Mouse (Mus musculus): ENCODE results near the gene Hps5. TPM values are rescaled to one million over a fixed set of nuclear protein-coding genes. Genes with fewer than 3 reads are reported as not detected.
"Not testable (repeated sequence)": the region's sequence is repeated elsewhere in the genome, so short reads cannot be mapped to it uniquely, and the experiment has no call there.

The Hps5 gene
- polyA plus RNA-seq, 1 experiment from 2014 or later, result 9.7 TPM

DNA sequence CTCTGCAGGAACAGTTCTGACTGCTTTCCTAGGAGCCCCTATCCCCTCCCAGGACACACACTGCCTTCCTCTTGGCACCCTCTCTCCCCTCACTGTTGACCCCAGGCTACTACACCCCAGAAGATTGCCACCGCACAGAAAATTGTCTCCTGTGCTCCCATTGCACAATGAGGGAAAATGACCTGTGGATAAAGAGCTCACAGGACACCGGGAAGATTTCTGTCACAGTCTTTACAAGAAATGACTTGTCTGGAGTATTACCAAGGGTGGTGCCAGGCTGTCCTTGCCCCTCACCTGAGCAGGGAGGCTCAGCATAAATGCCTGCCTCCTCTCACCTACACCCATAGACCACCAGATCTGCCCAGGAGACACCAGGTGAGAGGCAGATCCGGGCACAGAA lies 44.4 kb downstream of the Hps5 start, which contains the start of gene Saa2:
Saa2 (plus strand) TSS at position 301 of the 400 bp plus-strand sequence.
- H3K36me3 ChIP-seq (ENCODE audit: control insufficient read depth, insufficient read depth, low read length), result no peaks in the 10 kb centered on the region
- no peaks in the 10 kb centered on the region for H3K9me3 ChIP-seq (ENCODE audit: control insufficient read depth, low read length)
- 74% methylated on average over 3 of the region's 3 CpGs for WGBS
- no peak within 1 kb of the TSS for H3K27ac ChIP-seq (ENCODE audit: low read depth, low read length)
- H3K27me3 ChIP-seq (replicated peaks; ENCODE audit: control insufficient read depth, insufficient read depth, low read length), result no peaks in the 10 kb centered on the region
- H3K4me2 ChIP-seq (ENCODE audit: low read length), result no peak within 1 kb of the TSS
- H3K4me3 ChIP-seq (ENCODE audit: low read length), result no peak within 1 kb of the TSS
- no peak within 1 kb of the TSS for H3K9ac ChIP-seq (ENCODE audit: low read depth, low read length)
- ATAC-seq, result no peak
- no peaks in the 10 kb centered on the region for H3K4me1 ChIP-seq (ENCODE audit: control insufficient read depth, insufficient read depth, low read depth, low read length)

DNA sequence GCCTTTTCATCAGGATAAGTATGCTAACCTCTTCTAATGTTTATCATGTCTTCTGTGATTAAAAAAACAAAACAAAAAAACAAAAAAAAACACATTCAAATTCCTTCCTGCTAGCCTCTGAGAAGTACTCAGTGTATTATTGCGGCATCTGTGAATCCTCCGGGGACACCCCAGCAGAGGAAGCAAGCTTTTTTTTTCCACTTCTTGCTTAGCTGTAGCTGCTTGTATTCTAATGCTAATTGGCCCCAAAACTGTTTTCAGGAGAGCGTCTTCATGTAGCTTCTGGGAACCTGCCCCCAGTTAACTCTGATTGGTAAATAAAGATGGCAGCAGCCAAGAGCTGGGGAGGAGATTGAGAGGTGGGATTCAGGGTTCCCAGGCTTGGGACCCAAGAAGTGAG lies 47.4 kb downstream of the Hps5 start:
- no peaks in the 10 kb centered on the region for H3K4me1 ChIP-seq (ENCODE audit: control insufficient read depth, insufficient read depth, low read depth, low read length)
- H3K36me3 ChIP-seq (ENCODE audit: control insufficient read depth, insufficient read depth, low read length), result no peaks in the 10 kb centered on the region
- ATAC-seq, result no peak
- H3K4me3 ChIP-seq (ENCODE audit: low read length), result no peak overlapping the region
- H3K4me2 ChIP-seq (ENCODE audit: low read length), result no peak overlapping the region
- no peak overlapping the region for H3K9ac ChIP-seq (ENCODE audit: low read depth, low read length)
- H3K9me3 ChIP-seq (ENCODE audit: control insufficient read depth, low read length), result no peaks in the 10 kb centered on the region
- WGBS, result 33% methylated on average over 3 of the region's 3 CpGs
- H3K27me3 ChIP-seq (replicated peaks; ENCODE audit: control insufficient read depth, insufficient read depth, low read length), result no peaks in the 10 kb centered on the region
- no peak overlapping the region for H3K27ac ChIP-seq (ENCODE audit: low read depth, low read length)

GRCm38 (mm10) chr7:46746381-46746780 lies 49.5 kb downstream of the Hps5 start:
- Histone ChIP-seq H3K27ac (ENCODE audit: low read depth, low read length) (no peak overlapping the region), H3K9me3 (ENCODE audit: control insufficient read depth, low read length) (no peaks in the 10 kb centered on the region), H3K4me1 (ENCODE audit: control insufficient read depth, insufficient read depth, low read depth, low read length) (no peaks in the 10 kb centered on the region), H3K9ac (ENCODE audit: low read depth, low read length) (no peak overlapping the region), H3K36me3 (ENCODE audit: control insufficient read depth, insufficient read depth, low read length) (no peaks in the 10 kb centered on the region), H3K4me2 (ENCODE audit: low read length) (no peak overlapping the region), H3K27me3 (replicated peaks; ENCODE audit: control insufficient read depth, insufficient read depth, low read length) (no peaks in the 10 kb centered on the region), H3K4me3 (ENCODE audit: low read length) (no peak overlapping the region)
- no peak for ATAC-seq
- WGBS, result 90% methylated on average over 7 of the region's 7 CpGs

GRCm38 (mm10) chr7:46745816-46746215 lies 50.0 kb downstream of the Hps5 start:
- no peak for ATAC-seq
- Histone ChIP-seq H3K36me3 (ENCODE audit: control insufficient read depth, insufficient read depth, low read length) (no peaks in the 10 kb centered on the region), H3K27me3 (replicated peaks; ENCODE audit: control insufficient read depth, insufficient read depth, low read length) (no peaks in the 10 kb centered on the region), H3K9me3 (ENCODE audit: control insufficient read depth, low read length) (no peaks in the 10 kb centered on the region), H3K27ac (ENCODE audit: low read depth, low read length) (no peak overlapping the region), H3K4me2 (ENCODE audit: low read length) (no peak overlapping the region), H3K4me3 (ENCODE audit: low read length) (no peak overlapping the region), H3K9ac (ENCODE audit: low read depth, low read length) (no peak overlapping the region), H3K4me1 (ENCODE audit: control insufficient read depth, insufficient read depth, low read depth, low read length) (no peaks in the 10 kb centered on the region)
- 82% methylated on average over 3 of the region's 3 CpGs for WGBS

GRCm38 (mm10) chr7:46742880-46743279 lies 53.0 kb downstream of the Hps5 start, which contains the start of gene Saa1:
TSS of gene Saa1 (minus strand) at chr7:46742980.
- not testable (repeated sequence) for H3K9me3 ChIP-seq (ENCODE audit: control insufficient read depth, low read length); H3K9ac ChIP-seq (ENCODE audit: low read depth, low read length); H3K27ac ChIP-seq (ENCODE audit: low read depth, low read length); ATAC-seq; H3K4me2 ChIP-seq (ENCODE audit: low read length); H3K4me3 ChIP-seq (ENCODE audit: low read length); H3K4me1 ChIP-seq (ENCODE audit: control insufficient read depth, insufficient read depth, low read depth, low read length); H3K27me3 ChIP-seq (replicated peaks; ENCODE audit: control insufficient read depth, insufficient read depth, low read length); H3K36me3 ChIP-seq (ENCODE audit: control insufficient read depth, insufficient read depth, low read length)
- WGBS, result 86% methylated on average over 2 of the region's 3 CpGs

GRCm38 (mm10) chr7:46740041-46740440 lies 55.8 kb downstream of the Hps5 start:
- not testable (repeated sequence) for H3K4me2 ChIP-seq (ENCODE audit: low read length); H3K4me3 ChIP-seq (ENCODE audit: low read length); H3K27me3 ChIP-seq (replicated peaks; ENCODE audit: control insufficient read depth, insufficient read depth, low read length); ATAC-seq; H3K27ac ChIP-seq (ENCODE audit: low read depth, low read length); H3K9ac ChIP-seq (ENCODE audit: low read depth, low read length); H3K9me3 ChIP-seq (ENCODE audit: control insufficient read depth, low read length); H3K36me3 ChIP-seq (ENCODE audit: control insufficient read depth, insufficient read depth, low read length); H3K4me1 ChIP-seq (ENCODE audit: control insufficient read depth, insufficient read depth, low read depth, low read length)
- 89% methylated on average over 5 of the region's 5 CpGs for whole genome bisulfite sequencing

DNA sequence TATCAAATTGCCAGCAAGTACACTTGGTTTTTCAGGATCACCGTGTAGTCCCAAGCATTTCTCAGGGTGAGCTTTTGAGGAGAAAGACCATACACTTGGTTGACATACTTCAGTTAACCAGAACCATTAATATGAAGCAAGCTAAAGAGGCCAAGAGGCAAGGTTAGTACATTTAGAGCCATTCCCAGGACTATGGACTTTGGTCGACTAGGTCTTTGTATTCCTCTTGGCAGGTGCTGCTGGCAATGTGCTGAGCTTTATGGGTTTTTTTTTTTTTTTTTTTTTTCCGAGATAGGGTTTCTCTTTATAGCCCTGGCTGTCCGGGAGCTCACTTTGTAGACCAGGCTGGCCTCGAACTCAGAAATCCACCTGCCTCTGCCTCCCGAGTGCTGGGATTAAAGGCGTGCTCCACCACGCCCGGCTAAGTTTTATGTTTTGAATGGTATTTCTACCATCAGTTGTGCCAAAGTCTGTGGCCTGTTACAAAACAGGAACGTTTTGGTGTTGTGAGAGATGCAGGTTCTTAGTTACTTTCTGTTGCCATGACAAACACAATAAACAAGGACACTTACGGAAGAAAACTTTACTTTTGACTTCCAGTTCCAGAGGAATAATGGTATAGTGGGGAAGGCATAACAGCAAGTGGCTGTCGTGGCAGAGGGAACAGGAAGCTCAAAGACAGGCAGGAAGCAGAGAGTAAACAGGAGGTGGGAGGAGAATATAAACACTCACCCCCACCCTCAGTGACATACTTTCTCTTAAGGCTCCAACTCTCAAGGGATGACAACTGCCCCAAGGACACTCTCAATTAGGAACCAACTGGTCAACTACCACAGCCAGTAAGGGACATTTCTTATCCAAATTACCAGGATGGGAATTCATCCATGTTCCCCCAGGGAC lies 57.1 kb downstream of the Hps5 start:
- no peak for ATAC-seq
- Histone ChIP-seq H3K36me3 (ENCODE audit: control insufficient read depth, insufficient read depth, low read length) (no peaks in the 10 kb centered on the region), H3K9ac (ENCODE audit: low read depth, low read length) (no peak overlapping the region), H3K4me3 (ENCODE audit: low read length) (no peak overlapping the region), H3K27me3 (replicated peaks; ENCODE audit: control insufficient read depth, insufficient read depth, low read length) (no peaks in the 10 kb centered on the region), H3K4me1 (ENCODE audit: control insufficient read depth, insufficient read depth, low read depth, low read length) (no peaks in the 10 kb centered on the region), H3K4me2 (ENCODE audit: low read length) (no peak overlapping the region), H3K9me3 (ENCODE audit: control insufficient read depth, low read length) (no peaks in the 10 kb centered on the region), H3K27ac (ENCODE audit: low read depth, low read length) (no peak overlapping the region)
- WGBS, result 84% methylated on average over 12 of the region's 12 CpGs

- no peak overlapping the region for H3K4me2 ChIP-seq (ENCODE audit: low read length)
- H3K36me3 ChIP-seq (ENCODE audit: control insufficient read depth, insufficient read depth, low read length), result no peaks in the 10 kb centered on the region
- H3K27me3 ChIP-seq (replicated peaks; ENCODE audit: control insufficient read depth, insufficient read depth, low read length), result no peaks in the 10 kb centered on the region
- no peak overlapping the region for H3K27ac ChIP-seq (ENCODE audit: low read depth, low read length)
- no peak overlapping the region for H3K4me3 ChIP-seq (ENCODE audit: low read length)
- WGBS, result 89% methylated on average over 2 of the region's 2 CpGs
- ATAC-seq, result no peak
- H3K4me1 ChIP-seq (ENCODE audit: control insufficient read depth, insufficient read depth, low read depth, low read length), result no peaks in the 10 kb centered on the region
- H3K9me3 ChIP-seq (ENCODE audit: control insufficient read depth, low read length), result no peaks in the 10 kb centered on the region
- H3K9ac ChIP-seq (ENCODE audit: low read depth, low read length), result no peak overlapping the region
Observed at GRCm38 (mm10) chr7:46734983-46735382, 60.9 kb downstream of the Hps5 start.

GRCm38 (mm10) chr7:46732458-46732857 lies 63.4 kb downstream of the Hps5 start, which contains the start of gene Saa4:
TSS of gene Saa4 (minus strand) at chr7:46732603.
- WGBS, result 87% methylated on average over 4 of the region's 4 CpGs
- no peak for ATAC-seq
- no peaks in the 10 kb centered on the region for H3K4me1 ChIP-seq (ENCODE audit: control insufficient read depth, insufficient read depth, low read depth, low read length)
- no peaks in the 10 kb centered on the region for H3K27me3 ChIP-seq (replicated peaks; ENCODE audit: control insufficient read depth, insufficient read depth, low read length)
- H3K36me3 ChIP-seq (ENCODE audit: control insufficient read depth, insufficient read depth, low read length), result no peaks in the 10 kb centered on the region
- H3K9ac ChIP-seq (ENCODE audit: low read depth, low read length), result no peak within 1 kb of the TSS
- no peak within 1 kb of the TSS for H3K4me3 ChIP-seq (ENCODE audit: low read length)
- no peaks in the 10 kb centered on the region for H3K9me3 ChIP-seq (ENCODE audit: control insufficient read depth, low read length)
- no peak within 1 kb of the TSS for H3K27ac ChIP-seq (ENCODE audit: low read depth, low read length)
- H3K4me2 ChIP-seq (ENCODE audit: low read length), result no peak within 1 kb of the TSS

Data from hindbrain, embryonic 16.5 days (tissue).